Mouse (Mus musculus): ENCODE measurements around the gene Cited1. TPM values are rescaled to one million over a fixed set of nuclear protein-coding genes. Genes with fewer than 3 reads are reported as not detected.

Gene Cited1
- total RNA-seq (2021): 1 to 10 TPM; 1.3 to 2.3 TPM

DNA sequence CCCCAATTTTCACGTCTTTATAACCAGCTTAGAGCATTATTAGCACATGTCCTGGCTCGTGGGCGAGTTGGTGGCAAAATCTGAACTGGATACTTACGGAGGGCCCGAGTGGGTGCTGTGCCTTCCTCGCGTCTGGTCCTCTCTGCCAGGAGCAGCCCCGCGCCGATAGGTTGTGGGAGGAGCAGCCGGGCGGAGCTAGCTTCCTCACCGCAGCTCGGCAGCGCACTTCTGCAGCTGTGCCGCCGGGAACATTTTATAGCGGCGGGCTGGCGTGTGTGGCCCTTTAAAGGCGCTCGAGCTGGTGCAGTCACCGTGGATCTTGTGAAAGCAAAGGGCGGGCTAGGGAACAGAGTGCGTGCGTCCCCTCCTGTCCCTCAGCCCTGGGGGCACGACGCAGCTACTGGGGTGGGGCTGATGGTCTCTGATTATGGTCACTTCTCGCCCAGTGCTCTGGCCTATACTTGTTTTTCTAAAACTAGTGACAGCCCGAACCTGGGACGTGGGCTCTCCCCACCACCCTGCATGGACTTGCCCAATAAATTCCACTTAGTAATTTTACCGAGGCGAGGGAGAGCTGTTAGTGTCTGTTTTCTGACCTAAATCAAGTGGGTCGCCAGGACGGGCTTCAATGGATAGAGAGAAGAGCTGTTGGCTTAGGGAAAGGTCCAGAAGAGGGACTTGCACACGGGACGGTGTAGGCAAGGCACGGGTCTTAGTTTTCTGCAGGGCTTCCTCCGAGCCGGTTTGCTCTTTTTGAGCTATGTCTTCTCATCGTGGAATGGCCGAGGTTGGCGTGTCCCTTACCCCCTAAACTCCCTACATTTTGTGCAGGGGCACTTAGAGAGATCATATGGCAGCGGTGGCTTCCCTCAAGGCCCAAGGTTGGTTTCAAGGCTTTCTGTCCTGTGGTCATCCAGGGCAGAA, at the start of gene Cited1:
Gene Cited1, minus strand, starts transcription at position 245 of the 924 bp plus-strand sequence.
- intact Hi-C loops (cut with DNase I): loop anchor here (10.0 kb wide), 1 partner anchor 223 kb away; no protein-coding TSS in a partner anchor
- peak; percentile 35 to 38 for DNase-seq

DNA sequence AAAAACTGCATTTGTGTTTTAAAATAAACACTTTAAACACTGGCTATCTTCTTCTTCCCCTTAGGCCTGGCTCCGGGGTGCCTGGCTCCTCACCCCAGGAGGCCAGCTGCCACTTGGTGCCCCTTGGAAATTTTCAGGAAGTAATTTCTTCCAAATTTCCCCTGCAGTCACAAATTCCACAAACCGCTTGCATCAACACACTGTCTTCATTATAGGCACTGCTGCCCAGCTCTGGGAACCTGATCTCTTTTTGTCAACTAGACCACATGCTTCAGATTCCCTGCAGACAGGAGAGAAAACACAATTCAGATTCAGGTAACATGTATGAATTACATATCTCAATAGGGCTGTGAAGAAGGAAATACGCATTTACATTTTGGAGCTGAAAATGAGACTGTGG, 32.9 kb upstream of the Cited1 start:
- intact Hi-C loops (cut with DNase I): no loop called here
- no peak for DNase-seq

DNA sequence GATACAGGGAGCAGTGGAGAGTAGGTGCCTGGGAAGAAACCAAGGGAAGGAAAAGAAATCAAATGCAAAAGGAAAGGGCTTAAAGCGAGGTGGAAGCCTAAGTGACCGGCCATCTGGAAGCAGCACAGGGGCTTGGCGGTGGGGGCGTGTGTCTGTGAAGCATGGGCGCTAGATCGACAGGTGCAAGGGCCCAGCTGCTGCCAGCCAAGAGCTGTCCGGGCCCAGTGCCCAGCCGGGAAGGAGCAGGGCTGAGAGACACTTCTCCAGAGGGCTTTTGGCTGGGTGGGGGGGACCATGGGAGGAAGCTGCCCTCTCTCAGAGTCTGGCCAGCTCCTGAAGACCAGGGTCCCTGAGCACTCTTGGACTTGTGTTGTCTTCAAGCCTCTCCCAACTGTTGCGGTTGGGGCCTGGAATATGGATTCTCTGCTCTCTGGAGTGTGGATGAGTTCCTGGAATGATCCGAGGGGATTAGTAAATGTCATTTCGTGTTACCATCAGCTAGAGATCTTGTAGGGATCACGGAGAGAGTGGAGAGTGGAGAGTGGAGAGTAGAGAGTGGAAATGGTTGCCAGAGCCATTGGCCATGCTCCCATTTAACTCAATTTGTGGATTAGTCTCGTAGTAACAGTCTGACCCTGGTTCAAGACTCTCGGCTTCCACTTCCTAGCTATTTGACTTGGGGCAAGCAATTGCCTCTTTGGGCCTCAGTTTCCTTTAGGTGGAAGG, 10.8 kb upstream of the Cited1 start:
- intact Hi-C loops (cut with DNase I): no loop called here
- DNase-seq: no peak

DNA sequence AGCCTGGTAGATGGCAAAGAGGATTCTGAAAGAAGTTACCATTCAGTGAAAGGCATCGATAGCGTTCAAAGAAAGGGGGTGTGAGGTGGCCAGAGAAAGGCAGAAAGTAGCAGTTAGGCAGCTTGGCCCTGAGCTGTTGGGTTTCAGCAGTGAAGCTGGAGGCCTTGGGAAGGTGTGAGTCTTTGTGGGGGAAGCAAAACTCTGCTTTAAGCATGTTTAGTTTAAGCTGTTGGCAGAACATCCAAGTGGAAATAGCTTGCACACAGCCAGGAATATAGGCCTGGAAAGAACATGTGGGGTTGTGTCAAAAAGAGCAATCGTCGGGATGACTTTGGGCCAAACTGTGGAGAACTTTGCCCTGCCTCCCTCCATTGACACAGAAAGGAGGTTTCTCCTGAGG, 7.8 kb upstream of the Cited1 start:
- intact Hi-C loops (cut with DNase I): loop anchor here (10.0 kb wide), 1 partner anchor 215 kb away; no protein-coding TSS in a partner anchor
- no peak for DNase-seq

DNA sequence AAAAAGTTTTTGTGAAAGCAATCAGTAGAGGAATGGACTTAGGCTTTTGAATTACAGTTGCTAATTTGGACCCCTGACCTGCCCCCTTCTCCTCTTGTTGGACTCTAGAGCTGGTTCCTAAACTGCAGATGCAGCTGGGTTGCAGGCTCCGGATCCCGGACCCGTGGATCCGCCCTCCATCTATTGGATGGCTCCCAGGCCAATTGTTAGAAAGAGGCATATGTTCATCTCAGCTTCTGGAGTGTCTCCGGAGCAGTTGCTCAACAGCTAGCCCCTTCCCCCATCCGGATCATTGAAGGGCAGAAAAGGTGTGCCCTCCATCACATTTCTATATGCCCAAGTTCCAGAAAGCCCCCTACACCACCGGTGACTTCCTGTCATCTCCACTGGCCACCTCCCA, 1.9 kb upstream of the Cited1 start:
- intact Hi-C loops (cut with DNase I): loop anchor here (10.0 kb wide), 1 partner anchor 221 kb away; no protein-coding TSS in a partner anchor
- peak in 1 of 2 experiments; percentile 11 for DNase-seq

DNA sequence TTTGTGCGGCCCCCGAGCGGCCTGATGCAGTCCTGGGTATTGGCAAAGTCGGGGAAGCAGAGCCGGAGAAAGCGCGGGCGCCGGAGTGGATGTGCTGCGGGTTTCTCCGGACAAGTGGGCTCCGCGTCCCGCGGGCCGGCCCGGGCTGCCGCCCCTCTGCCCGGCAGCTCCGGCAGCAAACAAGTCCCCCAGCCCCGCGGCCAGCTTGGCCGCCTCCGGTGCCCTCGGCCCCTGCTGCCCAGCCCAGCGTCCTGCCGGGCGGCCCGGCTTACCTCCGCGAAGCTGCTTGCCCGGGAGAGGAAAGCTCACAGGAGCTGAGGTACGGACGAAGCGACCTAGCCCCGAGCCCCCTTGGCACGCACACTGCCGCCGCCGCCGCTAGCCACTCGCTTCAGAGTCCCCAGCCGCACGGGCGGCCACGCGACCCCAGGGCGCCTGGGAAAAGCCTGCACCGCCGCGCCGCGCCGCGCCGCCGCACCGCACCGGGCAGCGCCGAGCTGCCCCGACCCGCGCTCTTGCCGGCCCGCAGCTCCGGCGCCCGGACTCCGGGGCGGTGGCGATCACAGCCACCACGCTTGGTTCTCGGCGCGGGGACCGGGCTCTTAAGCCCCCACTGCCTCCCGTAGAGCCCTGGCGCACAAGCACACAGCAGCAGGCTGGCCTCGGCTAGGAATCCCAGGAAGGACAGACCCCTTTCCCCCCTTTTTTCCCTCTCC, 602 bp downstream of the Cited1 start:
- no peak for DNase-seq
- intact Hi-C loops (cut with DNase I): loop anchor here (10.0 kb wide), 1 partner anchor 223 kb away; no protein-coding TSS in a partner anchor

DNA sequence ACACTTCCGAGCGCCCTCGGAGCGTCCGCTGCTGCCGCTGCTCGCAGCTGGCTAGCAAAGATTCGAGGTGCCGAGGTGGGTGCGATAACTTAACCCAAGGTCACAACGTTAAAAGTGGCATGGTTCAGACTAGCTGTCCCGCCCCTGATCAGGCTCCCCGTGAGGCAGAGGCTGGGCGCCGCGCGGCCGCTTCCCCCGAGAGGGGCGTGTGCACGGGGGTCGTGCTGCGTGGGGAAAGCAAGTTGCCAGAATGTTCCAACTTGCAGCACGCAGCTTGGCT, 1.1 kb downstream of the Cited1 start:
- DNase-seq: no peak
- intact Hi-C loops (cut with DNase I): loop anchor here (10.0 kb wide), 1 partner anchor 224 kb away; no protein-coding TSS in a partner anchor

DNA sequence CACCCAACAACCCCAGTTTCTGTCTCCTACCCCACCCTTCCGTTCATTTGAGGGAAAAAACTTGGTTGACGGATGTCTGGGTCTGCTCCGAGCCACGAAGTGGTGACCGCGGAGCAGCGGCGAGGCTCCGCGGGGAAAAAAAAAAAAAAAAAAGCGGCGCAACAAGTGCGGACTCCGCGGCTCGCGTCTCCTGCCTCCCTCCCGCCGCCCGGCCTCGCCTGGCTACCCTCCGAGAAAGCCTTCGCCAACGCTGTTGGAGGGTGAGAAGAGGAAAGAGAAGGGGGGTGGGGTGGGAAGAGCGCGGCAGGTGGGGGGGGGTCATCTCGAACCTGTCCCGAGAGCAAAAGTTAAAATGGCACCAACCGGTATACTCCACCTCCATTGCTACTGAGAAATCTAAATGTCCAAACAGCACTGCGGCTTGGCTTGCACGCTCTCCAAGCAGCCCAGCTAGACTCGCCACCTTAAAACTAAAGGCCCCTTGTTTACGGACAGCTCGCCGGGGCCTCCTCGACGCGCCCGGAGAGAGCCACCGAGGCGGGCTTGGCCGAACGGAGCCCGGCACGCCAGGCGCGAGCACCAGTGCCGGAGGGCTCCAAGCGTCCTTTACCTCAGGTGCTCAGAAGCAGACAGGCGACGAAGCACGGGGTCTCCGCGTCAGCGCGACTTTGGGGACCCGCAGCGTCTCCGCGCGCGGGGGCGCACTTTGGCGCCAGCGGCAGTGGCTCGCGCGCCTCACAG, 1.7 kb downstream of the Cited1 start:
- intact Hi-C loops (cut with DNase I): loop anchor here (10.0 kb wide), 1 partner anchor 224 kb away; no protein-coding TSS in a partner anchor

DNA sequence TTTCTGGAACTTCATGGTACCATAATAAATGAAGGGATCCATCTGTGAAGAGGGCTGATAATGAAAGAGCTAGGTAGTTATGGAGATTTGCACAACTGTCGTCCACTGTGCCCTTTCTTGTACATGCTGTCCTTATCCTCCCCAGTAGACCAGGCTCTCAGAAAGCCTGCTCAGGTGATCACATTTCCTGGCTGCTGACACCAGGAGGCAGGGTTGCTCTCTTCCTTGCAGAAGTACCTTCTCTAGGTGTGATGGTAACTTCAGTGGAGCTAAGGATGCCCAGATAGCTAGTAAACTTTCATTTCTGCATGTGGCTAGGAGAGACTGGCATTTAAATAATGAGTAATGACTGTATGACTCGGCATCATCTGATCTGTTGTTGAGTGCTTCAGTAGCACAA, 7.6 kb downstream of the Cited1 start:
- no peak for DNase-seq
- intact Hi-C loops (cut with DNase I): no loop called here

More for the DNA sequence above, 1.7 kb downstream of the Cited1 start:
- peak; percentile 5 to 12 for DNase-seq

DNA sequence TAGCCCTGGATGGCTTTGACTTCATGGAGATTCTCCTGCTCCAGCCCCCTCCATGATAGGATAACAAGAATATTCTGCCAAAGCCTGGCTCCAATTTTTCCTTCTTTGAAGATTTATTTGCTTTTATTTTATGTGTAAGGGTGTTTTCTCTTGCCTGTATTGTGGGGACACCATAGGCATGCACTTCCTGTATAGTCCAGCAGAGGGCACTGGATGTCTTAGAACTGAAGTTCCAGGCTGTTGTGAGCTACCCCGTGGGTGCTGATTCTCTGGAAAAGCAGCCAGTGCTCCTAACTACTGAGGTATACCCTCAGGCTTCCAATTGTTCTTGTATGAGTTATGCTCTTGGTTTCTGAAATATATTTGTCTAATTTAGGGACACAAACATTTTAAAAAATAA, 32.9 kb downstream of the Cited1 start:
- intact Hi-C loops (cut with DNase I): loop anchor here (1.0 to 10.0 kb wide), 2 partner anchors 260 to 1226 kb away; no protein-coding TSS in a partner anchor
- DNase-seq: peak; percentile 22 to 56

DNA sequence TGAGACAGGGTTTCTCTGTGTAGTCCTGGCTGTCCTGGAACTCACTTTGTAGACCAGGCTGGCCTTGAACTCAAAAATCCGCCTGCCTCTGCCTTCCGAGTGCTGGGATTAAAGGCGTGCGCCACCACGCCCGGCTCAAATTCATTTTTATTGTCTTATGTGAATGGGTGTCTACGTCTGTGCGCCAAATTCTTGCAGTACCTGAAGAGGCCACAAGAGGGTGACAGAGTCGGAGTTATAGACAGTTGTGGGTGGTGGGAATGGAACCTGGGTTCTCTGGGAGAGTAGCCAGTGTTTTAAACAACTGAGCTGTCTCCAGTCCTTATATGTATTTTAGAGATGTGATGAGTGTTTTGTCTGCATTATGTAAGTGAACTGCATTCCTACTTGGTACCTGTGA, 36.6 kb downstream of the Cited1 start:
- intact Hi-C loops (cut with DNase I): loop anchor here (10.0 kb wide), 1 partner anchor 1229 kb away; no protein-coding TSS in a partner anchor
- peak; percentile 7 to 23 for DNase-seq

Small RNAs within 50 kb of the gene (microRNA-seq; reads per million reads assigned to microRNA genes)
- gene Gm26318 (ENCODE audit: borderline number of aligned reads in 2 of 2): 0 reads per million in 2 experiments

Other genes with a start within 250 kb of the Cited1 start
- 1 to 10 TPM; 2.5 to 2.6 TPM for gene Rtl5, start 180.9 kb downstream of the Cited1 start, total RNA-seq (2021)
- gene Pin4, start 132.7 kb downstream of the Cited1 start, total RNA-seq (2021): 10 to 100 TPM; 16.2 to 18.8 TPM
- gene Ercc6l, start 95.1 kb downstream of the Cited1 start, total RNA-seq (2021): under 1 TPM; 0.38 to 0.58 TPM
- gene Rps4x, start 62.8 kb downstream of the Cited1 start, total RNA-seq (2021): 100 to 1,000 TPM; 623 to 693 TPM